Mouse (Mus musculus): ENCODE data around the gene Chd4.

- TF ChIP-seq TAL1 (IDR thresholded peaks at IDR 0.05; ENCODE audit: low read length), result no peak
- no peak for TF ChIP-seq GATA1 (IDR thresholded peaks at IDR 0.05; ENCODE audit: low read length)
Observed at GRCm38 (mm10) chr6:125067571-125067995, 28.2 kb upstream of the Chd4 start, which contains the start of gene Lpar5.
